Mouse (Mus musculus) lung, postnatal 36 days (tissue): ENCODE results near the gene Slc19a2.
"Not testable (repeated sequence)": the region's sequence is repeated elsewhere in the genome, so short reads cannot be mapped to it uniquely, and the experiment has no call there.

Experiments
- DNase-seq: peaks from one replicate; pipeline ENCODE4 v3.0.0; 2022; ENCODE audit warnings: mixed read lengths

The Slc19a2 gene

GRCm38 (mm10) chr1:164248465-164249331 is at the start of gene Slc19a2:
Slc19a2 (plus strand) TSS chr1:164249046.
- DNase-seq: peak; percentile 98

- DNase-seq: no peak
These were observed 49.3 kb upstream of the Slc19a2 start for GRCm38 (mm10) chr1:164199551-164199950.

- peak; percentile 12 for DNase-seq
These were observed 40.4 kb upstream of the Slc19a2 start for GRCm38 (mm10) chr1:164208437-164208836.

- DNase-seq: no peak
These were observed 37.9 kb upstream of the Slc19a2 start for GRCm38 (mm10) chr1:164210899-164211298.

GRCm38 (mm10) chr1:164212686-164213085 is 36.2 kb upstream of the Slc19a2 start:
- DNase-seq: no peak

- DNase-seq: no peak
These were observed 34.7 kb upstream of the Slc19a2 start for GRCm38 (mm10) chr1:164214190-164214589.

- no peak for DNase-seq
These were observed 33.7 kb upstream of the Slc19a2 start for GRCm38 (mm10) chr1:164215097-164215496.

GRCm38 (mm10) chr1:164215540-164215939 is 33.3 kb upstream of the Slc19a2 start:
- peak; percentile 37 for DNase-seq

GRCm38 (mm10) chr1:164217791-164218685 is 30.8 kb upstream of the Slc19a2 start:
- peak; percentile 21 for DNase-seq

- DNase-seq: no peak
These were observed 28.6 kb upstream of the Slc19a2 start for GRCm38 (mm10) chr1:164220261-164220660.

- no peak for DNase-seq
These were observed 25.8 kb upstream of the Slc19a2 start for GRCm38 (mm10) chr1:164223089-164223488.

- DNase-seq: not testable (repeated sequence)
These were observed 16.8 kb upstream of the Slc19a2 start for GRCm38 (mm10) chr1:164231937-164232570.

GRCm38 (mm10) chr1:164233447-164233846 is 15.4 kb upstream of the Slc19a2 start:
- no peak for DNase-seq

GRCm38 (mm10) chr1:164235078-164235477 is 13.8 kb upstream of the Slc19a2 start:
- no peak for DNase-seq

- DNase-seq: peak; percentile 59
These were observed 12.8 kb upstream of the Slc19a2 start for GRCm38 (mm10) chr1:164236078-164236477.

- DNase-seq: no peak
These were observed 7.4 kb upstream of the Slc19a2 start for GRCm38 (mm10) chr1:164241494-164241893.

GRCm38 (mm10) chr1:164242809-164243208 is 6.0 kb upstream of the Slc19a2 start:
- no peak for DNase-seq

- DNase-seq: no peak
These were observed 1.4 kb upstream of the Slc19a2 start for GRCm38 (mm10) chr1:164247442-164247841.

GRCm38 (mm10) chr1:164247971-164248370 is 875 bp upstream of the Slc19a2 start:
- DNase-seq: peak; percentile 11

GRCm38 (mm10) chr1:164249332-164249711 is 476 bp downstream of the Slc19a2 start:
- peak; percentile 21 for DNase-seq

GRCm38 (mm10) chr1:164250391-164251150 is 1.7 kb downstream of the Slc19a2 start:
- DNase-seq: no peak

GRCm38 (mm10) chr1:164251438-164251837 is 2.6 kb downstream of the Slc19a2 start:
- no peak for DNase-seq
